Mouse (Mus musculus) heart, adult 2 months (tissue): ENCODE results near the gene Zfp933.
"Not testable (repeated sequence)": the region's sequence is repeated elsewhere in the genome, so short reads cannot be mapped to it uniquely, and the experiment has no call there.

Experiments used
- CTCF ChIP-seq: fragments of 200-600 bp; IDR thresholded peaks from 2 replicates; pipeline ENCODE4 v1.8.1; 2022; ENCODE audit warnings: antibody characterized with exemption, mild to moderate bottlenecking, moderate library complexity
- EP300 ChIP-seq: fragments of 200-500 bp; IDR thresholded peaks from 2 replicates; pipeline ENCODE4 v1.6.1; 2011; ENCODE audit warnings: low read depth, low read length, control low read depth; ENCODE audit not compliant: insufficient read depth
- POLR2A ChIP-seq: fragments of 200-500 bp; IDR thresholded peaks from 2 replicates; pipeline ENCODE4 v1.6.1; 2011; ENCODE audit warnings: mild to moderate bottlenecking, low read depth, low read length, control low read depth; ENCODE audit not compliant: insufficient read depth

GRCm38 (mm10) chr4:147809292-147809965 lies 38.7 kb downstream of the Zfp933 start, which contains the start of gene Zfp984:
- peak; percentile 63; the same call in 1 of the 2 replicates for TF ChIP-seq POLR2A
- not testable (repeated sequence) for TF ChIP-seq CTCF, EP300
